Mouse (Mus musculus): ENCODE results near the gene B9d2. TPM values are rescaled to one million over a fixed set of nuclear protein-coding genes. Genes with fewer than 3 reads are reported as not detected.
"Not testable (repeated sequence)": the region's sequence is repeated elsewhere in the genome, so short reads cannot be mapped to it uniquely, and the experiment has no call there.

Gene B9d2
- polyA plus RNA-seq, 1 experiment: 40.7 TPM

GRCm38 (mm10) chr7:25715731-25716271 is 35.2 kb downstream of the B9d2 start:
- Histone ChIP-seq H3K27me3 (ENCODE audit: control insufficient read depth, insufficient read depth, insufficient read length) (no peaks in the 10 kb centered on the region), H3K4me2 (ENCODE audit: low read depth) (no peak overlapping the region), H3ac (ENCODE audit: control insufficient read depth, insufficient read length) (no peak overlapping the region), H3K79me2 (ENCODE audit: control insufficient read depth, insufficient read depth) (peaks cover 21% of the 10 kb centered on the region), H3K36me3 (ENCODE audit: control insufficient read depth, insufficient read depth) (peaks cover 11% of the 10 kb centered on the region), H3K4me3 (no peak overlapping the region)
- TF ChIP-seq MYOD1 (IDR thresholded peaks at IDR 0.05; ENCODE audit: control insufficient read depth in 1 of 3, insufficient read length in 2 of 3, low read depth in 2 of 3) (no peak), POLR2AphosphoS2 (IDR thresholded peaks at IDR 0.05; ENCODE audit: insufficient read length, low read depth) (peak; percentile 7), TCF3 (IDR thresholded peaks at IDR 0.05; ENCODE audit: insufficient read length, low read depth) (no peak), MAX (IDR thresholded peaks at IDR 0.05; ENCODE audit: low read depth) (no peak), REST (IDR thresholded peaks at IDR 0.05; ENCODE audit: insufficient read depth, insufficient read length) (no peak), E2F4 (IDR thresholded peaks at IDR 0.05; ENCODE audit: insufficient read depth) (no peak), MYOG (IDR thresholded peaks at IDR 0.05; ENCODE audit: control insufficient read depth in 1 of 3, insufficient read depth in 1 of 3, insufficient read length in 2 of 3, low read depth in 2 of 3) (no peak), USF1 (IDR thresholded peaks at IDR 0.05; ENCODE audit: low read depth) (no peak), TCF12 (IDR thresholded peaks at IDR 0.05; ENCODE audit: insufficient read depth, poor library complexity, severe bottlenecking) (no peak), POLR2A (IDR thresholded peaks at IDR 0.05; ENCODE audit: insufficient read length, low read depth) (peak; percentile 25)

GRCm38 (mm10) chr7:25717478-25717877 is 36.9 kb downstream of the B9d2 start:
- peaks cover 14% of the 10 kb centered on the region for H3K36me3 ChIP-seq (ENCODE audit: control insufficient read depth, insufficient read depth)
- peaks cover 21% of the 10 kb centered on the region for H3K79me2 ChIP-seq (ENCODE audit: control insufficient read depth, insufficient read depth)
- TF ChIP-seq SRF (IDR thresholded peaks at IDR 0.05; ENCODE audit: control insufficient read depth, insufficient read length, low read depth) (no peak), REST (IDR thresholded peaks at IDR 0.05; ENCODE audit: insufficient read depth, insufficient read length) (no peak)
- peak overlapping the region; percentile 87 for H3K4me2 ChIP-seq (ENCODE audit: low read depth)
- H3K27me3 ChIP-seq (ENCODE audit: control insufficient read depth, insufficient read depth, insufficient read length): no peaks in the 10 kb centered on the region
- peak overlapping the region; percentile 73 for H3K4me3 ChIP-seq
- no peak overlapping the region for H3ac ChIP-seq (ENCODE audit: control insufficient read depth, insufficient read length)

GRCm38 (mm10) chr7:25718788-25719417 is 38.3 kb downstream of the B9d2 start, which contains the start of gene Ccdc97:
TSS of gene Ccdc97 (minus strand) at chr7:25719088.
- Histone ChIP-seq H3K4me2 (ENCODE audit: low read depth) (peak within 1 kb of the TSS; percentile 87), H3ac (ENCODE audit: control insufficient read depth, insufficient read length) (peak within 1 kb of the TSS; percentile 37), H3K79me2 (ENCODE audit: control insufficient read depth, insufficient read depth) (peaks cover 21% of the 10 kb centered on the region), H3K4me3 (peak within 1 kb of the TSS; percentile 73), H3K36me3 (ENCODE audit: control insufficient read depth, insufficient read depth) (peaks cover 23% of the 10 kb centered on the region), H3K27me3 (ENCODE audit: control insufficient read depth, insufficient read depth, insufficient read length) (no peaks in the 10 kb centered on the region)
- TF ChIP-seq SRF (IDR thresholded peaks at IDR 0.05; ENCODE audit: control insufficient read depth, insufficient read length, low read depth): no peak
- no peak for TF ChIP-seq MYOD1 (IDR thresholded peaks at IDR 0.05; ENCODE audit: control insufficient read depth in 1 of 3, insufficient read length in 2 of 3, low read depth in 2 of 3)
- peak; percentile 96 for TF ChIP-seq POLR2AphosphoS2 (IDR thresholded peaks at IDR 0.05; ENCODE audit: insufficient read length, low read depth)
- peak; percentile 94 for TF ChIP-seq CEBPB (IDR thresholded peaks at IDR 0.05; ENCODE audit: insufficient read depth, poor library complexity, severe bottlenecking)
- TF ChIP-seq POLR2A (IDR thresholded peaks at IDR 0.05; ENCODE audit: insufficient read length, low read depth): peak; percentile 66
- no peak for TF ChIP-seq TCF12 (IDR thresholded peaks at IDR 0.05; ENCODE audit: insufficient read depth, poor library complexity, severe bottlenecking)

GRCm38 (mm10) chr7:25719761-25720610 is 39.4 kb downstream of the B9d2 start:
- H3K36me3 ChIP-seq (ENCODE audit: control insufficient read depth, insufficient read depth): peaks cover 25% of the 10 kb centered on the region
- H3K4me2 ChIP-seq (ENCODE audit: low read depth): peak overlapping the region; percentile 87
- H3K27me3 ChIP-seq (ENCODE audit: control insufficient read depth, insufficient read depth, insufficient read length): no peaks in the 10 kb centered on the region
- peak overlapping the region; percentile 73 for H3K4me3 ChIP-seq
- H3ac ChIP-seq (ENCODE audit: control insufficient read depth, insufficient read length): no peak overlapping the region
- TF ChIP-seq MYOD1 (IDR thresholded peaks at IDR 0.05; ENCODE audit: control insufficient read depth in 1 of 3, insufficient read length in 2 of 3, low read depth in 2 of 3): no peak
- no peak for TF ChIP-seq SRF (IDR thresholded peaks at IDR 0.05; ENCODE audit: control insufficient read depth, insufficient read length, low read depth)
- TF ChIP-seq POLR2AphosphoS2 (IDR thresholded peaks at IDR 0.05; ENCODE audit: insufficient read length, low read depth): peak; percentile 91
- no peak for TF ChIP-seq USF1 (IDR thresholded peaks at IDR 0.05; ENCODE audit: low read depth)
- peaks cover 21% of the 10 kb centered on the region for H3K79me2 ChIP-seq (ENCODE audit: control insufficient read depth, insufficient read depth)

- TF ChIP-seq TCF12 (IDR thresholded peaks at IDR 0.05; ENCODE audit: insufficient read depth, poor library complexity, severe bottlenecking): no peak
- TF ChIP-seq POLR2AphosphoS2 (IDR thresholded peaks at IDR 0.05; ENCODE audit: insufficient read length, low read depth): peak; percentile 34
- Histone ChIP-seq H3K4me3 (no peak overlapping the region), H3K36me3 (ENCODE audit: control insufficient read depth, insufficient read depth) (peaks cover 28% of the 10 kb centered on the region), H3K79me2 (ENCODE audit: control insufficient read depth, insufficient read depth) (peaks cover 21% of the 10 kb centered on the region), H3K4me2 (ENCODE audit: low read depth) (no peak overlapping the region), H3K27me3 (ENCODE audit: control insufficient read depth, insufficient read depth, insufficient read length) (no peaks in the 10 kb centered on the region), H3ac (ENCODE audit: control insufficient read depth, insufficient read length) (no peak overlapping the region)
Measured at GRCm38 (mm10) chr7:25720760-25721159, 40.2 kb downstream of the B9d2 start.

GRCm38 (mm10) chr7:25721776-25722175 is 41.2 kb downstream of the B9d2 start:
- H3K27me3 ChIP-seq (ENCODE audit: control insufficient read depth, insufficient read depth, insufficient read length); H3ac ChIP-seq (ENCODE audit: control insufficient read depth, insufficient read length); H3K4me2 ChIP-seq (ENCODE audit: low read depth); H3K4me3 ChIP-seq: not testable (repeated sequence)
- peaks cover 33% of the 10 kb centered on the region for H3K36me3 ChIP-seq (ENCODE audit: control insufficient read depth, insufficient read depth)
- peaks cover 19% of the 10 kb centered on the region for H3K79me2 ChIP-seq (ENCODE audit: control insufficient read depth, insufficient read depth)
